Mouse (Mus musculus) embryonic facial prominence, embryonic 12.5 days (tissue): ENCODE measurements around the gene Sptb. TPM values are rescaled to one million over a fixed set of nuclear protein-coding genes. Genes with fewer than 3 reads are reported as not detected.

Experiments
- ATAC-seq: fragments of 200-750 bp; cut with Nextera tagmentation; 2 replicates; pipeline ENCODE4 v1.8.0; 2017; ENCODE audit not compliant: insufficient number of reproducible peaks, insufficient read depth, low FRiP score, low TSS enrichment
- H3K27ac ChIP-seq: fragments of 300-500 bp; sonication (generic); 2 replicates; pipeline ENCODE4 v1.5.1; 2016; ENCODE audit warnings: mild to moderate bottlenecking
- H3K27me3 ChIP-seq: fragments of 300-500 bp; sonication (generic); 2 replicates; pipeline ENCODE4 v1.6.1; 2016; ENCODE audit warnings: mild to moderate bottlenecking, moderate library complexity
- H3K36me3 ChIP-seq: fragments of 300-500 bp; sonication (generic); 2 replicates; pipeline ENCODE4 v1.6.1; 2016; ENCODE audit warnings: mild to moderate bottlenecking
- H3K4me1 ChIP-seq: fragments of 300-500 bp; sonication (generic); 2 replicates; pipeline ENCODE4 v1.6.1; 2016
- H3K4me2 ChIP-seq: fragments of 300-500 bp; sonication (generic); replicated peaks from 2 replicates; pipeline ENCODE4 v1.6.1; 2016; ENCODE audit warnings: mild to moderate bottlenecking, moderate library complexity
- H3K4me3 ChIP-seq: fragments of 300-500 bp; sonication (generic); 2 replicates; pipeline ENCODE4 v1.5.1; 2016; ENCODE audit warnings: mild to moderate bottlenecking
- H3K9ac ChIP-seq: fragments of 300-500 bp; sonication (generic); 2 replicates; pipeline ENCODE4 v1.6.1; 2016; ENCODE audit warnings: mild to moderate bottlenecking, moderate library complexity
- H3K9me3 ChIP-seq: fragments of 300-500 bp; sonication (generic); 2 replicates; pipeline ENCODE4 v1.6.1; 2016; ENCODE audit warnings: mild to moderate bottlenecking, moderate library complexity
- WGBS: fragments of 180-500 bp; shearing (Covaris S2); methylation state at CpG from one replicate; pipeline ENCODE4 v1.1.7; 2016; 5-methylcytosine and 5-hydroxymethylcytosine counted together
- polyA plus RNA-seq: library from polyadenylated mRNA; unstranded; fragments of >200 nt; fragmentation: Nextera tagmentation; extraction: Ambion mirVana; gene quantifications from 2 replicates; pipeline ENCODE4 v1.2.1, GENCODE M21; 2016

Gene Sptb
- polyA plus RNA-seq, 1 experiment from 2014 or later: 1.8 TPM

GRCm38 (mm10) chr12:76548082-76548423 lies 162.3 kb downstream of the Sptb start:
- no peak overlapping the region for H3K9ac ChIP-seq
- no peak overlapping the region for H3K4me3 ChIP-seq
- 0 out of 2 replicates have a peak, but pooled peaks have one; percentile 13 for ATAC-seq
- peaks cover 41% of the 10 kb centered on the region for H3K27me3 ChIP-seq
- 13% methylated on average over 7 of the region's 7 CpGs for WGBS
- H3K4me2 ChIP-seq: peak overlapping the region; percentile 15; the same call in 1 of the 2 replicates
- no peaks in the 10 kb centered on the region for H3K36me3 ChIP-seq
- peaks cover 23% of the 10 kb centered on the region for H3K4me1 ChIP-seq
- no peaks in the 10 kb centered on the region for H3K9me3 ChIP-seq
- H3K27ac ChIP-seq: peak overlapping the region; percentile 46; the same call in 1 of the 2 replicates

- H3K4me1 ChIP-seq: peaks cover 23% of the 10 kb centered on the region
- no peak overlapping the region for H3K9ac ChIP-seq
- H3K4me3 ChIP-seq: peak overlapping the region; percentile 17; the same call in 1 of the 2 replicates
- H3K9me3 ChIP-seq: no peaks in the 10 kb centered on the region
- H3K27ac ChIP-seq: peak overlapping the region; percentile 72
- peak overlapping the region; percentile 40 for H3K4me2 ChIP-seq
- WGBS: 21% methylated on average over 13 of the region's 13 CpGs
- peaks cover 41% of the 10 kb centered on the region for H3K27me3 ChIP-seq
- ATAC-seq: peak; percentile 47; the same call in 1 of the 2 replicates
- no peaks in the 10 kb centered on the region for H3K36me3 ChIP-seq
Observed at GRCm38 (mm10) chr12:76547409-76548081, 162.8 kb downstream of the Sptb start.

- Histone ChIP-seq H3K9me3 (no peaks in the 10 kb centered on the region), H3K4me2 (peak overlapping the region; percentile 40), H3K27me3 (peaks cover 41% of the 10 kb centered on the region), H3K9ac (no peak overlapping the region), H3K4me1 (peaks cover 27% of the 10 kb centered on the region), H3K27ac (peak overlapping the region; percentile 72), H3K36me3 (no peaks in the 10 kb centered on the region), H3K4me3 (peak overlapping the region; percentile 17)
- WGBS: 6% methylated on average over 28 of the region's 28 CpGs
- ATAC-seq: no peak
Observed at GRCm38 (mm10) chr12:76546383-76547276, 163.7 kb downstream of the Sptb start.

- H3K4me1 ChIP-seq: peaks cover 30% of the 10 kb centered on the region
- no peaks in the 10 kb centered on the region for H3K9me3 ChIP-seq
- no peak overlapping the region for H3K27ac ChIP-seq
- H3K27me3 ChIP-seq: peaks cover 41% of the 10 kb centered on the region
- H3K4me2 ChIP-seq: peak overlapping the region; percentile 40; the same call in 1 of the 2 replicates
- no peak overlapping the region for H3K4me3 ChIP-seq
- no peaks in the 10 kb centered on the region for H3K36me3 ChIP-seq
- H3K9ac ChIP-seq: no peak overlapping the region
- no peak for ATAC-seq
- 46% methylated on average over 15 of the region's 15 CpGs for WGBS
Observed at GRCm38 (mm10) chr12:76545786-76546370, 164.5 kb downstream of the Sptb start.

GRCm38 (mm10) chr12:76541879-76542278 lies 168.5 kb downstream of the Sptb start:
- peaks cover 19% of the 10 kb centered on the region for H3K27me3 ChIP-seq
- no peak overlapping the region for H3K9ac ChIP-seq
- H3K36me3 ChIP-seq: no peaks in the 10 kb centered on the region
- peaks cover 4% of the 10 kb centered on the region; the same call in 1 of the 2 replicates for H3K9me3 ChIP-seq
- 65% methylated on average over 6 of the region's 6 CpGs for WGBS
- no peak for ATAC-seq
- no peak overlapping the region for H3K4me3 ChIP-seq
- H3K27ac ChIP-seq: no peak overlapping the region
- H3K4me1 ChIP-seq: peaks cover 20% of the 10 kb centered on the region
- H3K4me2 ChIP-seq: no peak overlapping the region

GRCm38 (mm10) chr12:76541475-76541874 lies 168.9 kb downstream of the Sptb start:
- 34% methylated on average over 8 of the region's 8 CpGs for whole genome bisulfite sequencing
- Histone ChIP-seq H3K27ac (no peak overlapping the region), H3K4me1 (peaks cover 15% of the 10 kb centered on the region), H3K36me3 (no peaks in the 10 kb centered on the region), H3K27me3 (peaks cover 19% of the 10 kb centered on the region), H3K9me3 (peaks cover 4% of the 10 kb centered on the region; the same call in 1 of the 2 replicates), H3K9ac (no peak overlapping the region), H3K4me2 (no peak overlapping the region), H3K4me3 (no peak overlapping the region)
- no peak for ATAC-seq

GRCm38 (mm10) chr12:76540701-76541221 lies 169.6 kb downstream of the Sptb start:
- Histone ChIP-seq H3K9ac (no peak overlapping the region), H3K4me1 (peaks cover 11% of the 10 kb centered on the region; the same call in 1 of the 2 replicates)
- ATAC-seq: no peak

GRCm38 (mm10) chr12:76540169-76540568 lies 170.2 kb downstream of the Sptb start:
- no peak overlapping the region for H3K27ac ChIP-seq
- H3K9me3 ChIP-seq: peaks cover 4% of the 10 kb centered on the region; the same call in 1 of the 2 replicates
- H3K9ac ChIP-seq: no peak overlapping the region
- no peak overlapping the region for H3K4me3 ChIP-seq
- H3K4me1 ChIP-seq: peaks cover 15% of the 10 kb centered on the region; the same call in 1 of the 2 replicates
- H3K4me2 ChIP-seq: no peak overlapping the region
- ATAC-seq: no peak
- H3K27me3 ChIP-seq: peaks cover 17% of the 10 kb centered on the region
- H3K36me3 ChIP-seq: no peaks in the 10 kb centered on the region
- WGBS: 87% methylated on average over 3 of the region's 3 CpGs

More at GRCm38 (mm10) chr12:76540701-76541221, 169.6 kb downstream of the Sptb start:
- Histone ChIP-seq H3K4me2 (no peak overlapping the region), H3K9me3 (peaks cover 4% of the 10 kb centered on the region; the same call in 1 of the 2 replicates), H3K36me3 (no peaks in the 10 kb centered on the region), H3K27ac (no peak overlapping the region), H3K27me3 (peaks cover 17% of the 10 kb centered on the region), H3K4me3 (no peak overlapping the region)
- 78% methylated on average over 10 of the region's 10 CpGs for WGBS

GRCm38 (mm10) chr12:76537434-76537833 lies 172.9 kb downstream of the Sptb start:
- no peak overlapping the region for H3K9ac ChIP-seq
- no peaks in the 10 kb centered on the region for H3K36me3 ChIP-seq
- peaks cover 30% of the 10 kb centered on the region for H3K27me3 ChIP-seq
- ATAC-seq: no peak
- no peak overlapping the region for H3K4me2 ChIP-seq
- WGBS: 90% methylated on average over 8 of the region's 8 CpGs
- H3K4me3 ChIP-seq: no peak overlapping the region
- peaks cover 4% of the 10 kb centered on the region; the same call in 1 of the 2 replicates for H3K9me3 ChIP-seq
- peaks cover 22% of the 10 kb centered on the region; the same call in 1 of the 2 replicates for H3K4me1 ChIP-seq
- H3K27ac ChIP-seq: no peak overlapping the region

- Histone ChIP-seq H3K4me1 (peaks cover 19% of the 10 kb centered on the region; the same call in 1 of the 2 replicates), H3K36me3 (no peaks in the 10 kb centered on the region), H3K9ac (no peak overlapping the region), H3K4me3 (no peak overlapping the region), H3K27ac (0 out of 2 replicates have a peak overlapping the region, but pooled peaks have one; percentile 6), H3K4me2 (no peak overlapping the region), H3K9me3 (peaks cover 4% of the 10 kb centered on the region; the same call in 1 of the 2 replicates), H3K27me3 (peaks cover 37% of the 10 kb centered on the region)
- ATAC-seq: no peak
- WGBS: 84% methylated on average over 8 of the region's 8 CpGs
Observed at GRCm38 (mm10) chr12:76536591-76537153, 173.7 kb downstream of the Sptb start.

- H3K36me3 ChIP-seq: no peaks in the 10 kb centered on the region
- H3K4me2 ChIP-seq: peak overlapping the region; percentile 95
- no peak overlapping the region for H3K9ac ChIP-seq
- no peak for ATAC-seq
- peaks cover 16% of the 10 kb centered on the region; the same call in 1 of the 2 replicates for H3K4me1 ChIP-seq
- H3K27me3 ChIP-seq: peaks cover 48% of the 10 kb centered on the region
- H3K9me3 ChIP-seq: peaks cover 4% of the 10 kb centered on the region; the same call in 1 of the 2 replicates
- no peak overlapping the region for H3K27ac ChIP-seq
- H3K4me3 ChIP-seq: no peak overlapping the region
- WGBS: 32% methylated on average over 9 of the region's 9 CpGs
Observed at GRCm38 (mm10) chr12:76535471-76535900, 174.9 kb downstream of the Sptb start.
